Mouse (Mus musculus) bone marrow, adult 2 months (tissue): Measurements from ENCODE around the gene Nop58.

ENCODE experiments used
- CTCF ChIP-seq: fragments of 200-500 bp; IDR thresholded peaks from 2 replicates; pipeline ENCODE4 v1.5.1; 2011; ENCODE audit warnings: low read length, control low read depth; ENCODE audit not compliant: control insufficient read depth, insufficient read depth
- POLR2A ChIP-seq: fragments of 200-500 bp; IDR thresholded peaks from 2 replicates; pipeline ENCODE4 v1.6.1; 2011; ENCODE audit warnings: low read depth, mild to moderate bottlenecking, control low read depth, low read length, borderline replicate concordance; ENCODE audit not compliant: control insufficient read depth

DNA sequence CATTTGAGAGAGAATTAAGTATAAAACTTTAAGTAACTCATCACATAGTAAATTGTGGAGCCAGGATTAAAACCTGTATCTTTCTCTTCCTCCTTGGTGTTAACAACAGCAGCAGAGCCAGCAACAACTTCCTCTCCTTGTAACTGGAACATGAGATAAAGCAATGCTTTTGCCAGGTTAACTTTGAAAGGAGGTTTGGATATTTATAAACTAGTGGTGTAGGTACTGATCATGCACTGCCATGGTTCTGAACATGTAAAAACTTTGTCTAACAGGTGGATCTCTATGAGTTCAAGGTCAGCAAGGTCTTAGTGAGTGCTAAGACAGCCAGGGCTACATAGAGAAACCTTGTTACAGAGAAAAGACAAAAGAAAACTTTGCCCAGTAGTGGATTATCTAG is 81.9 kb downstream of the Nop58 start:
- no peak for TF ChIP-seq CTCF
- no peak for TF ChIP-seq POLR2A
